Mouse (Mus musculus) ES-E14 (cell line): ENCODE results near the gene Map7d3.

Source experiments
- CHD2 ChIP-seq: IDR thresholded peaks from 2 replicates; pipeline ENCODE4 v1.6.1; 2014; ENCODE audit warnings: mild to moderate bottlenecking, low read depth, low read length, inconsistent platforms
- MAFK ChIP-seq: IDR thresholded peaks from 2 replicates; pipeline ENCODE4 v1.6.1; 2014; ENCODE audit warnings: mild to moderate bottlenecking, low read depth, low read length, inconsistent platforms; ENCODE audit not compliant: insufficient read depth
- ZC3H11A ChIP-seq: IDR thresholded peaks from 2 replicates; pipeline ENCODE4 v1.6.1; 2012; ENCODE audit warnings: low read depth, mild to moderate bottlenecking, inconsistent platforms, low read length, borderline replicate concordance

DNA sequence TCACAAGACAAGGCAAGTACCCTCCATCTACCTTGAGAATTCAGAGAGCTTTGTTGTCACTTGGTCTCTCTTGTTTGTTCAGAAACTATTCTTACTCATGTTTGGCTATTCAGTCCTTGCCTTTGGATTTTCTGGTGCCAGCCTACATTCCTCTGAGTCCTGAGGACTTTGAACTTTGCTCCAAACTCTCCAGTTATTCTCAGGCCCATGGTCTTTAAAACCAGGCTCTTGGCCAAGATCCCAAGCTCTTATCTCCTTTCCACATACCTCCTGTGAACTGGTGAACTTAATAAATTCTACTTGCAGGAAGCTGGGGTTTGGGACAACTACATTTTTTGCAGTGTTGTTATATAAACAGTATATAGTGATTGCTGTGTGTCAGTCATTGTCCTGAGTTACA, 52.3 kb downstream of the Map7d3 start:
- TF ChIP-seq MAFK (no peak), CHD2 (no peak), ZC3H11A (no peak)
